Mouse (Mus musculus) embryo, embryonic 10 days (tissue): ENCODE results near the gene Sigirr.

ENCODE experiments used
- DNase-seq: peaks from one replicate; pipeline ENCODE4 v3.0.0-alpha.2; 2015; ENCODE audit warnings: low spot score

Gene Sigirr

GRCm38 (mm10) chr7:141060426-141061242, 39.7 kb downstream of the Sigirr start, which contains the start of gene B4galnt4:
TSS of gene B4galnt4 (plus strand) at chr7:141061104.
- peak; percentile 95 for DNase-seq

- no peak for DNase-seq
Observed at GRCm38 (mm10) chr7:141059929-141060328, 40.4 kb downstream of the Sigirr start.

GRCm38 (mm10) chr7:141058601-141059341, 41.6 kb downstream of the Sigirr start:
- no peak for DNase-seq

GRCm38 (mm10) chr7:141057541-141057940, 42.8 kb downstream of the Sigirr start:
- no peak for DNase-seq

- no peak for DNase-seq
Observed at GRCm38 (mm10) chr7:141056976-141057375, 43.4 kb downstream of the Sigirr start.

GRCm38 (mm10) chr7:141055785-141056184, 44.6 kb downstream of the Sigirr start:
- DNase-seq = no peak

GRCm38 (mm10) chr7:141052421-141052820, 48.0 kb downstream of the Sigirr start:
- no peak for DNase-seq

GRCm38 (mm10) chr7:141052016-141052415, 48.4 kb downstream of the Sigirr start:
- no peak for DNase-seq

- DNase-seq = no peak
Observed at GRCm38 (mm10) chr7:141051060-141051685, 49.2 kb downstream of the Sigirr start.

GRCm38 (mm10) chr7:141049326-141049725, 51.0 kb downstream of the Sigirr start:
- no peak for DNase-seq

- DNase-seq = peak; percentile 97
Observed at GRCm38 (mm10) chr7:141048226-141049218, 51.9 kb downstream of the Sigirr start.

- DNase-seq = peak; percentile 69
Observed at GRCm38 (mm10) chr7:141047581-141048225, 52.7 kb downstream of the Sigirr start.

GRCm38 (mm10) chr7:141046931-141047580, 53.3 kb downstream of the Sigirr start:
- DNase-seq = no peak

GRCm38 (mm10) chr7:141042539-141042938, 57.8 kb downstream of the Sigirr start:
- DNase-seq = no peak

- DNase-seq = peak; percentile 14
Observed at GRCm38 (mm10) chr7:141041661-141042060, 58.7 kb downstream of the Sigirr start.
